ENCODE assay signal across 9 mouse cellular contexts in the genomic region with DNA sequence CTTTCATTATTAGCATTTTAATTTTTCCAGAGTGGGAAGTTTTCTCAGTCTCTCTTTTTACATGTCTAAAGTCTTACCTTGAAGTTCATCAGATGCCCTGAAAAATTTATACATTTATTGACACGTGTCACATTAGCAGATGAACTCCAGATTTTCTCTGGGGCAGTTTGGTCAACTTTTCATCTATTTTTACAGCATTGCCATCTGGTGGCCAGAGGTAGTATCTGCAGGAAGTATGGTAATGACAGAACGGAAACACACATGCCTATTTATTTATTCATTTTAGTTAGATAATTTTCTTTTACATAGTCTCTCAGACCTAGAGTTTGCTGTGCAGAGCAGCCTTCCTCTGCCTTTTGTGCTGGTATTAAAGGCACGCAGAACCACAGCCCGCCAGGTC. TPM values are rescaled to one million over a fixed set of nuclear protein-coding genes. Genes with fewer than 3 reads are reported as not detected.
DNase-seq lines count a peak whose midpoint lies in the region; ATAC-seq and TF ChIP-seq lines count a peak whose summit lies in the region.
"Had no signal": no experiment of that assay in that cellular context is flagged by ENCODE, and none has a peak within 500 bp of the region (broad histone marks: within the 10 kb centered on the region; RNA-seq: fewer than 3 reads in every experiment).

No protein-coding gene starts in this region.

- H3K36me3 ChIP-seq in liver, embryonic 14.5 days (replicated peaks; ENCODE audit: control insufficient read depth, insufficient read depth, low read depth): no peaks in the 10 kb centered on the region
- H3K36me3 ChIP-seq in liver, embryonic 12.5 days: no peaks in the 10 kb centered on the region
- H3K36me3 ChIP-seq: midbrain, embryonic 12.5 days had no signal

- H3K9me3 ChIP-seq in liver, embryonic 14.5 days (ENCODE audit: control insufficient read depth, low read length): no peaks in the 10 kb centered on the region; the same call in none of the 2 replicates
- peaks cover 6% of the 10 kb centered on the region for H3K9me3 ChIP-seq in liver, embryonic 12.5 days (replicated peaks)

- no peak for TF ChIP-seq EP300 in liver, embryonic 14.5 days (IDR thresholded peaks at IDR 0.05; ENCODE audit: low read depth)

- no peaks in the 10 kb centered on the region for H3K4me1 ChIP-seq in liver, embryonic 14.5 days (replicated peaks; ENCODE audit: control insufficient read depth in 2 of 2, insufficient read depth in 2 of 2, low read length in 1 of 2)
- no peaks in the 10 kb centered on the region for H3K4me1 ChIP-seq in liver, embryonic 12.5 days
- H3K4me1 ChIP-seq: midbrain, embryonic 12.5 days had no signal

- no peak overlapping the region for H3K4me2 ChIP-seq in liver, embryonic 14.5 days (ENCODE audit: low read depth)
- H3K4me2 ChIP-seq in liver, embryonic 12.5 days: no peak overlapping the region
- H3K4me2 ChIP-seq: midbrain, embryonic 12.5 days had no signal

- peak; percentile 44 to 47 for DNase-seq in cerebellum, postnatal 14 days
- DNase-seq in liver, embryonic 14.5 days (ENCODE audit: low read depth in 3 of 3, low spot score in 3 of 3): no peak
- DNase-seq in c-Kit-positive CD71-positive TER-119-negative erythroid progenitor cells, embryonic 14.5 days (ENCODE audit: low read depth): peak; percentile 10
- peak; percentile 9 for DNase-seq in layer of hippocampus, adult 9-10 months (ENCODE audit: low spot score)
- DNase-seq in thymus, postnatal 36 days: no peak
- DNase-seq in frontal cortex, postnatal 25 days (ENCODE audit: low spot score in 2 of 2): no peak

- H3K27me3 ChIP-seq in liver, embryonic 14.5 days (ENCODE audit: control insufficient read depth, insufficient read depth, low read length): no peaks in the 10 kb centered on the region
- H3K27me3 ChIP-seq in liver, embryonic 12.5 days (replicated peaks): no peaks in the 10 kb centered on the region
- H3K27me3 ChIP-seq: midbrain, embryonic 12.5 days had no signal

- TF ChIP-seq CTCF in liver, embryonic 14.5 days (IDR thresholded peaks at IDR 0.05; ENCODE audit: low read depth): peak; percentile 44

- 30% methylated on average over 4 of the region's 4 CpGs for WGBS in liver, embryonic 14.5 days (ENCODE audit: insufficient replicate concordance)
- WGBS in liver, embryonic 12.5 days (ENCODE audit: insufficient replicate concordance): 32% methylated on average over 4 of the region's 4 CpGs

- no peak overlapping the region for H3K9ac ChIP-seq in liver, embryonic 14.5 days (replicated peaks)
- H3K9ac ChIP-seq in liver, embryonic 12.5 days: no peak overlapping the region
- H3K9ac ChIP-seq: midbrain, embryonic 12.5 days had no signal

- no peak overlapping the region for H3K4me3 ChIP-seq in liver, embryonic 14.5 days (ENCODE audit: insufficient read depth in 1 of 2, low read depth in 2 of 2, low read length in 2 of 2)
- no peak overlapping the region for H3K4me3 ChIP-seq in liver, embryonic 12.5 days
- H3K4me3 ChIP-seq: midbrain, embryonic 12.5 days had no signal

- no peak overlapping the region for H3K27ac ChIP-seq in liver, embryonic 14.5 days
- H3K27ac ChIP-seq in liver, embryonic 12.5 days: no peak overlapping the region
- H3K27ac ChIP-seq: midbrain, embryonic 12.5 days had no signal

- no peak for ATAC-seq in cerebellum, adult (ENCODE audit: insufficient number of reproducible peaks, low FRiP score, low TSS enrichment)
- ATAC-seq in liver, embryonic 14.5 days (ENCODE audit: insufficient read depth): no peak
- ATAC-seq in liver, embryonic 12.5 days: no peak

RNA-seq across cellular contexts. Expression of gene Rasd2, which starts 58.4 kb away (rescaled TPM):
- polyA plus RNA-seq in liver, embryonic 14.5 days (2012; rRNA removed): 0.04 TPM in 1 of 2 replicates, not detected in the other
- not detected in 2 replicates for polyA plus RNA-seq in liver, embryonic 14.5 days (2014; fragmentation: Nextera tagmentation; extraction: Ambion mirVana)
- 0.07 and 0.10 TPM in 2 replicates for polyA plus RNA-seq in liver, embryonic 12.5 days (2016; fragmentation: Nextera tagmentation; extraction: Ambion mirVana)

Comparison
In these comparisons a context has a peak if more than half of its experiments do, and no peak if none do; other contexts are left out.
1. DNase-seq: peak in cerebellum, postnatal 14 days (2 of 2), c-Kit-positive CD71-positive TER-119-negative erythroid progenitor cells, embryonic 14.5 days (single experiment) and layer of hippocampus, adult 9-10 months (single experiment); none in liver, embryonic 14.5 days (0 of 3), thymus, postnatal 36 days (0 of 2) and frontal cortex, postnatal 25 days (0 of 2).